Comparison of ENCODE assay signal across 18 mouse cellular contexts in genomic region chr12:37345696-37346095, GRCm38 (mm10).
DNase-seq lines count a peak whose midpoint lies in the region; ATAC-seq and TF ChIP-seq lines count a peak whose summit lies in the region.
"Had no signal": no experiment of that assay in that cellular context is flagged by ENCODE, and none has a peak within 500 bp of the region (broad histone marks: within the 10 kb centered on the region; RNA-seq: fewer than 3 reads in every experiment).

No protein-coding gene starts in this region.

- H3K4me2 ChIP-seq in kidney, postnatal 0 days (ENCODE audit: low read length) = no peak overlapping the region
- H3K4me2 ChIP-seq in embryonic facial prominence, embryonic 11.5 days (ENCODE audit: low read depth, low read length) = no peak overlapping the region
- H3K4me2 ChIP-seq in forebrain, embryonic 12.5 days = no peak overlapping the region
- H3K4me2 ChIP-seq: embryonic facial prominence, embryonic 13.5 days; heart, embryonic 13.5 days; hindbrain, embryonic 15.5 days had no signal

- 23% methylated on average over 5 of the region's 5 CpGs for WGBS in kidney, postnatal 0 days
- 40% methylated on average over 5 of the region's 5 CpGs for WGBS in kidney, adult 2 months
- WGBS in embryonic facial prominence, embryonic 11.5 days = 24% methylated on average over 5 of the region's 5 CpGs
- 82% methylated on average over 5 of the region's 5 CpGs for WGBS in forebrain, embryonic 12.5 days

- no peak overlapping the region for H3K27ac ChIP-seq in kidney, postnatal 0 days
- no peak overlapping the region for H3K27ac ChIP-seq in kidney, adult 2 months (ENCODE audit: insufficient read depth, low read depth, low read length)
- no peak overlapping the region for H3K27ac ChIP-seq in embryonic facial prominence, embryonic 11.5 days (replicated peaks; ENCODE audit: low read depth, low read length)
- H3K27ac ChIP-seq in forebrain, embryonic 12.5 days = no peak overlapping the region
- H3K27ac ChIP-seq: embryonic facial prominence, embryonic 13.5 days; gastrocnemius, adult 2 months; heart, embryonic 13.5 days; hindbrain, embryonic 15.5 days had no signal

- H3K9ac ChIP-seq in kidney, postnatal 0 days (ENCODE audit: low read depth, low read length) = no peak overlapping the region
- no peak overlapping the region for H3K9ac ChIP-seq in embryonic facial prominence, embryonic 11.5 days (replicated peaks; ENCODE audit: low read length)
- H3K9ac ChIP-seq in forebrain, embryonic 12.5 days = no peak overlapping the region
- H3K9ac ChIP-seq: embryonic facial prominence, embryonic 13.5 days; heart, embryonic 13.5 days; hindbrain, embryonic 15.5 days had no signal

- H3K4me3 ChIP-seq in kidney, postnatal 0 days (replicated peaks; ENCODE audit: low read depth, low read length) = no peak overlapping the region
- H3K4me3 ChIP-seq in kidney, adult 2 months (ENCODE audit: insufficient read depth, low read depth, low read length) = no peak overlapping the region
- H3K4me3 ChIP-seq in embryonic facial prominence, embryonic 11.5 days (ENCODE audit: low read depth, low read length) = no peak overlapping the region
- H3K4me3 ChIP-seq in forebrain, embryonic 12.5 days (replicated peaks) = no peak overlapping the region
- H3K4me3 ChIP-seq: embryonic facial prominence, embryonic 13.5 days; gastrocnemius, adult 2 months; heart, embryonic 13.5 days; hindbrain, embryonic 15.5 days had no signal

- no peaks in the 10 kb centered on the region for H3K9me3 ChIP-seq in kidney, postnatal 0 days (replicated peaks; ENCODE audit: low read length)
- no peaks in the 10 kb centered on the region for H3K9me3 ChIP-seq in embryonic facial prominence, embryonic 11.5 days (replicated peaks; ENCODE audit: control insufficient read depth, low read length)
- no peaks in the 10 kb centered on the region for H3K9me3 ChIP-seq in forebrain, embryonic 12.5 days
- H3K9me3 ChIP-seq: embryonic facial prominence, embryonic 13.5 days; heart, embryonic 13.5 days; hindbrain, embryonic 15.5 days had no signal

- ATAC-seq in kidney, postnatal 0 days (replicated peaks; ENCODE audit: low FRiP score, low read depth) = no peak
- ATAC-seq in embryonic facial prominence, embryonic 11.5 days (replicated peaks; ENCODE audit: insufficient number of reproducible peaks, low FRiP score, low TSS enrichment, low read depth) = no peak
- no peak for ATAC-seq in forebrain, embryonic 12.5 days (ENCODE audit: low FRiP score)
- ATAC-seq: forebrain, embryonic 14.5 days had no signal

- H3K4me1 ChIP-seq in kidney, postnatal 0 days (replicated peaks; ENCODE audit: insufficient read depth, low read length) = no peaks in the 10 kb centered on the region
- no peaks in the 10 kb centered on the region for H3K4me1 ChIP-seq in kidney, adult 2 months (ENCODE audit: control insufficient read depth, insufficient read depth, low read length)
- H3K4me1 ChIP-seq in embryonic facial prominence, embryonic 11.5 days (ENCODE audit: control insufficient read depth, insufficient read depth, low read length) = no peaks in the 10 kb centered on the region
- H3K4me1 ChIP-seq in forebrain, embryonic 12.5 days = no peaks in the 10 kb centered on the region
- H3K4me1 ChIP-seq: embryonic facial prominence, embryonic 13.5 days; heart, embryonic 13.5 days; hindbrain, embryonic 15.5 days had no signal

- DNase-seq in kidney, postnatal 0 days (ENCODE audit: low spot score) = peak; percentile 30
- DNase-seq in kidney, adult 2 months = no peak
- peak; percentile 47 for DNase-seq in embryo, embryonic 11 days
- DNase-seq in embryonic facial prominence, embryonic 11.5 days (ENCODE audit: low spot score) = peak; percentile 58
- no peak for DNase-seq in left cerebral cortex, postnatal 4 days
- DNase-seq: adrenal gland, adult 8-10 months; adrenal gland, postnatal 36 days; cerebellum, adult 2 months; cerebellum, postnatal 14 days; gastrocnemius, adult 2 months; gastrocnemius, postnatal 25 days; heart, adult 11 months; heart, postnatal 36 days had no signal

- H3K27me3 ChIP-seq in kidney, postnatal 0 days (ENCODE audit: insufficient read depth, low read length) = no peaks in the 10 kb centered on the region
- H3K27me3 ChIP-seq in kidney, adult 2 months (replicated peaks; ENCODE audit: control insufficient read depth, insufficient read depth, low read length) = no peaks in the 10 kb centered on the region
- H3K27me3 ChIP-seq in embryonic facial prominence, embryonic 11.5 days (ENCODE audit: control insufficient read depth, insufficient read depth, low read length) = no peaks in the 10 kb centered on the region
- H3K27me3 ChIP-seq in forebrain, embryonic 12.5 days = no peaks in the 10 kb centered on the region
- H3K27me3 ChIP-seq: embryonic facial prominence, embryonic 13.5 days; heart, embryonic 13.5 days; hindbrain, embryonic 15.5 days had no signal

- intact Hi-C loops in left cerebral cortex, postnatal 4 days (cut with DNase I) = no loop called here

- no peak for TF ChIP-seq CTCF in kidney, postnatal 0 days (IDR thresholded peaks at IDR 0.05; ENCODE audit: low read depth)
- TF ChIP-seq CTCF in kidney, adult 2 months (conservative IDR thresholded peaks at IDR 0.05; ENCODE audit: insufficient read depth, insufficient read length, low read depth, low read length) = no peak

- no peaks in the 10 kb centered on the region for H3K36me3 ChIP-seq in kidney, postnatal 0 days (ENCODE audit: insufficient read depth, low read length)
- H3K36me3 ChIP-seq in kidney, adult 2 months (ENCODE audit: control insufficient read depth, insufficient read depth, low read length) = no peaks in the 10 kb centered on the region
- no peaks in the 10 kb centered on the region for H3K36me3 ChIP-seq in embryonic facial prominence, embryonic 11.5 days (replicated peaks; ENCODE audit: control insufficient read depth, insufficient read depth, low read depth, low read length)
- H3K36me3 ChIP-seq in forebrain, embryonic 12.5 days (replicated peaks) = no peaks in the 10 kb centered on the region
- H3K36me3 ChIP-seq: embryonic facial prominence, embryonic 13.5 days; heart, embryonic 13.5 days; hindbrain, embryonic 15.5 days had no signal

- TF ChIP-seq POLR2A in kidney, adult 2 months (IDR thresholded peaks at IDR 0.05; ENCODE audit: low read depth, low read length) = no peak

Comparison
In these comparisons a context has a peak if more than half of its experiments do, and no peak if none do; other contexts are left out.
1. DNase-seq: peak in kidney, postnatal 0 days (single experiment), embryo, embryonic 11 days (single experiment) and embryonic facial prominence, embryonic 11.5 days (single experiment); none in kidney, adult 2 months (single experiment) and left cerebral cortex, postnatal 4 days (single experiment).